Mouse (Mus musculus) heart, postnatal 0 days (tissue): ENCODE results near the gene Cfap126.

Experiments
- CTCF ChIP-seq: IDR thresholded peaks from 2 replicates; pipeline ENCODE4 v1.5.1; 2016; ENCODE audit warnings: antibody characterized with exemption, control low read depth, low read depth
- EP300 ChIP-seq: IDR thresholded peaks from 2 replicates; pipeline ENCODE4 v1.6.1; 2016; ENCODE audit warnings: antibody characterized with exemption, low read depth

- TF ChIP-seq CTCF (no peak), EP300 (no peak)
These were observed 23.0 kb upstream of the Cfap126 start for GRCm38 (mm10) chr1:171090761-171091160.
